Mouse (Mus musculus) natural killer cell, adult 2 months (primary cell): ENCODE measurements at regions not wholly inside any gene's neighbourhood (a gene's known extent, or its start where the extent isn't known, plus 50 kb on each side); places are given as distances from the start of the nearest gene placed in this dataset.

Experiments used
- DNase-seq, 2 experiments: peaks; one replicate each; pipeline ENCODE4 v3.0.0; 2022; ENCODE audit warnings: low spot score in 2 of 2

DNA sequence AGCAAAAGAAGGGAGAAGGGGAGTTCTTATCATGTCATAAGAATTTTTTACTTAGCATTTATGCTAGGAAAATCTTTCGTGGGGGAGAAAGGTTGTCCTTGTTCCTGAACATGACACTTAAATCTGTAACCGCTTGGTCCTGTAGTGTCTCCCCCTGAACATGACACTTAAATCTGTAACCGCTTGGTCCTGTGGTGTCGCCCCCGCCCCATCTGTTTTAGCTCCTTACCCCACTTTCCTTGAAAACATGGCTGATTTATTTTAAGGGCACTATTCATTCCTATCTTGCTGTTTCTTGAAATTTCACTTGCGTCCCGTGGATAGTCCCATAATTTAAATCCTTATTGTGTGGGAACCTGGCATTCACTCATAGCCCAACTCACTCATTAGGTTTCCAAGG lies 82.2 kb downstream of the Rap2a start:
- no peak for DNase-seq

DNA sequence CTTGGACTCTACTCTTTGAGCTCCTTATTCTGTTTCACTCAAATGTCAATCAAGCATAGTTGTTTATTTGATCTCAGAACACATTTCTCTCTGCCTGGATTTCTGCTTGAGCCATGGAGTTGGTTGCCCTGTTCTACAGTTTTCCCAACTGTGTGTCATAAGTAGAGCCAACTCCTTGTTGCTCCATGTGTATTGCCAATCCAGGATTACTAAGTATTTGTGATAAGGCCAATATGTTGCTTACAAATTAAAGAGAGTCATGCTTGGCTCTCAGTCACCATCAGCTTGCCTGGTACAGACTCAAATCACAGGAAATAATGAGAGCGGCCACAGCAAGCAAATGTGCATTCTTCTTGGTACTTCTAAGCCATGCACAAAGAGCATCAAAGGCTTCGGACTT lies 82.7 kb downstream of the Rap2a start:
- DNase-seq, result no peak

DNA sequence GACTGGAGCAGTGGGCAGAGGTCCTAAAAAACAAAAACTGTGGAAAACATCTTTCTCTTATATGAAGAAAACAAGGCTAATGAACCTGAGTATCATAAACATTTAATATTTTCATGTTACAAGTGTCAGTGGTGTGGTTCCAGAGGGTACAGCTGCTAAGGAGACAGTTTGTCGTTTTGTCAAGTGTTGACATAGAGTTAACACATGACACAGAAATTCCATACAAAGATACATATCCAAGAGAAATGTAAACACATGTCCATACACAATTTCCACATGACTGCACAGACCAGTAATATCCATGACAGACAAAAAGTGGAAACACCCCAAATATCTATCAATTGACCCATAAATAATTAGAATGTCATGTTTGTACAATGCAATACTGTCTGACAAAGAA lies 88.7 kb downstream of the Rap2a start:
- DNase-seq, result no peak

DNA sequence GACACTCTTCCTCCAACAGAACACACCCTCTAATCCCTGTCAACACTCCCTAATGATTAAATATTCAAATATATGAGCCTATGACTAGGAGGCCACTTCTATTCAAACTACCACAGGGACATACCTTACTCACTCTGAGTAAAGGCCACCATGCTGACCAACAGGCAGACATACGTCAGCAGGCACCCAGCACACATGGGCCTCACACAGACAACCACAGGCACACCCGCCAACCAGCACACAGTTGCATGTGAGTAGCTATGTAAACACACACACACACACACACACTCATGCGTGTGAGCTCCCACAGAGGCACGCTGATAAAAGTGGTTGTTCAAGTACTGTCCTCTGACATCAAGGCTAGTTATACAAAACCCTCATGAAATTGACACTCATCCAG lies 89.8 kb downstream of the Rap2a start:
- DNase-seq, result no peak

DNA sequence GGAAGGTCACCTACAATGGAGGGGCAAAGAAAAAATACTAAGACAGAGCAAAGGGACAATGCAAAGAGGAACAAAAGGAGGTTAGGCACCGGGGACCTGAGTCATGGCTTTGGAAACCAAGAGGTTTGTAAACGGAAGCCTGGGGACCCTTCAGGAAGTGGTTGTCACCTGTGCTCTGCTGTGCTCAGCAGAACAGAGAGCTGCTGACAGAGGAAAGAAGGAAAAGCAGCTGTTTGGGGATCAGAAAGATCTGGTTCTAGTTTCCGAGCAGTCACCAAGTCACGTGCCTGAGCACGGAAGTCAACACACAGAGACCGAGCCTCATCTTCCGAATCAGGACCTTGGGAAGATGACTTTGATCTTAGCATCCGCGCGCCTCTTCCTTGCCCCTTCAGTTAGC lies 94.0 kb downstream of the Rap2a start:
- no peak for DNase-seq

DNA sequence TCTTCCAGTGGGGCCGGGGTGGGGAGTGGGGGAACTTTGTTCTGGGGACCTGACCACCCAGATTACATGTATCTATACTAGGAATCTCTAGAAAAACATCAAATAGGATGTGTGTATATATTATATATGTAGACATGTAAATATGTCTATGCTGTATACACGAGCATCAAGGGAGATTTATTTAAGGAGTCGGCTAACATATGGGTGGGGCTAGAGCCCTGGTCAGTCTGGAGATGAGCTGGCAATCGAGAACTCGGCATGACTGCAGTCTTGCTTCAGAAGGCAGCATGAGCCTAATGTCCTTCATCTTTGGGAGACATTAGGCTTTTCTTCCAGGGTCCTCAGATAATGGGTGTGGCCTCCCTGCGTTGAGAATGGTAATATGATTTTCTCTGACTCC lies 97.0 kb downstream of the Rap2a start:
- DNase-seq, result no peak

DNA sequence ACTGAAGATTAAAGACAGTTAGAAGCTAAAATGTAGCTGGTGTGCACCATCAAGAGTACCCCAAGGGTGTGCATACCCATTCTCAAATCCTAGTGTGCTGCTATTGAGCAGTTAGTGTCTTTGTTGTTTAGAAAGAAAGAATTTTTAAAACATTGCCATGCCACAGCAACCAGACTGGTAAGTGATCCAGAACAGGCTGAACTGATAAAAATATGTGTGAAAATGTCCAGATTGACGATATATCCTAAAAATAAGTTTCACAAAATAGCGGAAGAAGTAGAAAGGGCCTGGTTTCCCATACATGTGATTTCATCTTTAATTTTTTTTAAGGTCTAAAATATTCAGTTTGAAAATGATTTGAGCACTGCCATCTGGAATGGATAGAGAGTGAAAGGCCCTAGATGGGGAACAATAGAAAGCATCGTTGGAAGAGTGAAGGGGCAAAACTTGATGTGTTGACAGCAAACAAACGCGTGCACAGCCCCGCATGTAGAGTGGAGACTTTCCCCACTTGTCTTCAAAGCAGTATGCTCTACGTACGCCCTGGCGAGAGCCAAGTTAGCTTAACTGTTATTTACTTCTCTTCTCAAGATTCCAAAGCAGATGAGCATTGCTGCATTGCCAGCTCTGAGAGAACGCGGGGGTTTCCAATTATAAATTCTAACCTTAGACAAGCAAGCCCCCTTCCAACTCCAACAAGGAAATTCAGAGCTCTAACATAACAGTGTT lies 100.3 kb downstream of the Rap2a start:
- no peak for DNase-seq

DNA sequence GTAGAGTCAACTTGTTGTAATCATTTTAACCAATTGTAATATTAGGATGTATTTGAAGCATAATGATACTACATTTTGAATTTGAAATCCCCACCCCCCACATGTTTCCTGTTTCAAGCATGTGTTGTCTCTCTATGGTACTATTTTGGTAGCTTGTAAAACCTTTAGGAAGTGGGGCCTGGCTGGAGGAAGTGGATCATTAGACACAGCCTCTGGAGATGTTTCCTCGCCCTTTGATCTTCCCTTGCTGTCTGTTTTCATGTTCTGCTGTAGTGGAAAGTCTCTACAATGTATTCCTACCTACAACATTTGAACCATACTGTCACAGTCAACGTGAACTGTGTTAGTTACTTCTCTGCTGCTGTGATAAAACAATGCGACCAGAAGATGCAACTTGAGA lies 105.6 kb downstream of the Rap2a start:
- DNase-seq, result no peak

DNA sequence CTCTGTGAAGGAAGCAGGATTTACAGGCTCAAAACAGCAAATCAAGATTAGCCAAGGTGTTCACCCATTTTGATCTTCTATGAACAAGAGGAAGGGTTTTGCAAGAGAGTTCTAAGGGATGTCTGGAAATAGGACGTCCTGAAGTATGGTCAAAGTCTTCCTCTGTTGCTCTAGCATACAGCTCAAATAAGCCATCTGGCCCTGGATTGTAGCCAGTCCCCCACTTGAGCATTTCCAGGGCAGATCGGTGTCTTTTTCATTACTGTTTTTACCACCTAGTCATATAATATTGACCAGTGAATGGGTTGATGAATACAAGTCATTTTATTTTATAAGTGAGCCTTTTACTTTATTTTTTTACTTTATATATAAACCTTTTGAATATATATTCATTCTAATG lies 113.9 kb downstream of the Rap2a start:
- no peak for DNase-seq

DNA sequence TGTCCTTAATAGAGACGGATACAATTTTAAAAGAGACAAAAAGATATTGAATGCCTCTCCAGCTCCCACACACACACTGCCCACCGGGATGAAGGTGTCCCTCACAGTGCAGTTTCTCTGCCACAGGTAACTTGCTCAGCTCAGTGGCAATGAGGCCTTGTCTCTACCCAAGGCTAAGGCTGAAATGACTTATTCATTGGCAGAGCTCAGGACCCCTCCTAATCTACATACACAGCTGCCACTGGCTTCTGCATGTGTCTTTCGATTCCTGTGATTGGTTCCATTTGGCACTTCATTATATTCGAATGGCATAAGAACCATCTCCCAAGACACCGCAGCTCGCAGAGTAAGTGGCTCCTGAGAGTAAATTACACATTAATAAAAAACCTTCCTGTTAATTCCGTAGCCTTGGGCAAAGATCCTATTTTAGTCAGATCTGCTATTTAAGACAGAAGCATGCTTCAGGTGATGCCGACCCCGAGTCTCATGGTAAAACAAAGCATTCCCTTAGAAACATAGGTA lies 122.2 kb downstream of the Rap2a start:
- no peak for DNase-seq

DNA sequence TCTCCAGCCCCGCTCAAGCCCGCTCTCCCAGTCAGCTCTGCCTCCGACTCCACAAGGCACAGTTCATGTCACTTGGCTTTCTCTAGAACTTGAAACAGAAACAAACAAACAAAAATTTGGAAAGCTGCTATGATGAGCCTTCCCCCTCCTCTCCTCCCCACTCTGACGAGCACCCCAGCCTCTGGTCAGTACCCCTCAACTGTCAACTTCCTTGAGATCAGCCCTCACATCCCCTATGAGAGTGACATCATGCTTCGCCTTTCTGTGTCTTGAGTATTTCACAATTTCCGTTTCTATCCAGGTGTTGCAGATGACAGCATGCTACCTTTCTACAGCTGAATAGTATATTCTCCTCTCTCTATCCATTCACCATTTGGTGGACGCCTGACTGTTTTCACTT lies 123.3 kb downstream of the Rap2a start:
- no peak for DNase-seq

DNA sequence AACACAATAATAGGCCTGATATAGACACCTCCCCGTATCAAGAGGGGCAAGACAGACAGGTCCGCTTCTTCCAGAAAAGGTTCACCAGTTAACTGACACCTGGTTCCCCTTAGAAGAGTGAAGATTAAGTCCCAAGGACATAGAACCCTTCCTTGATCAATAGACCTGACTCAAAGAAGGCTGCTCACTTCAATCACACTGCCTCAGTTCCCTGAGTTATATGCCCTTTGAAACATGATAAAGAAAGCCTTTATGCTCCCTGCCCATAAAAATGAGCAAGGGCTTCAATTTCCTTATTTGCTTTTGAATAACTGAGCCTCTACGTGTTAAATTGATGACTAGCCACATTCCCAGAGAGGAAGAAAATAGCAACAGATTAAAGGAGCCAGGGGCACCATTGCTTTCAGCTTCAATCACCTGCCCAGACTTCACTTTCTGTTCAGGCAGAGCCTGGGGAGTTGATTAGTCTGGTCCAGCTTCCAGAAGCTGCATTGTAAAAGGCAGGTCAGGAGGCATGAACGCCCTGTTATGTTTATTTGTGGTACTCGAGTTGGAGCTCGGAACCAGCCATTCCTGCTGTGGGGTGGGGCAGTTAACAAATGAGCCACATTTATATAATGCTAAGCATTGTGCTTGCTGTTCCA lies 125.7 kb downstream of the Rap2a start:
- no peak for DNase-seq

DNA sequence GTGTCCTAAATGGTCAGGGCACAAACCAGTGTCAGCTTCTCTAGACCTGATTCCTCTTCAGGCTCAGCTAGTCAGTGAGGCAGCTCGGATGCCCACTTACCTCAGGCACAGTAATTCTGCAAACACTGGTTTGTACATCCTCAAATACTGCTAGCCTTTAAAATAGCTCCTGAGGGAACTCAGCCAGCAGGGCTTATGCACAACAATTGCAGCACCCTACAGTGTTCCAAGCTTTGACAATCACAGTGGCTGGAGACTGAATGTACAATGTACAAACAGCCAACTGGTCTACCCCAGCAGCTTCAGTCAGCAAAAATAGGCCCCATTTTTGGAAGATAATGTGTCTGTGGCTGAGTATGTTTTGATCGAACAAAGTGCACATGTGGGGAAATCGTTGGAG lies 129.6 kb downstream of the Rap2a start:
- DNase-seq, result no peak

DNA sequence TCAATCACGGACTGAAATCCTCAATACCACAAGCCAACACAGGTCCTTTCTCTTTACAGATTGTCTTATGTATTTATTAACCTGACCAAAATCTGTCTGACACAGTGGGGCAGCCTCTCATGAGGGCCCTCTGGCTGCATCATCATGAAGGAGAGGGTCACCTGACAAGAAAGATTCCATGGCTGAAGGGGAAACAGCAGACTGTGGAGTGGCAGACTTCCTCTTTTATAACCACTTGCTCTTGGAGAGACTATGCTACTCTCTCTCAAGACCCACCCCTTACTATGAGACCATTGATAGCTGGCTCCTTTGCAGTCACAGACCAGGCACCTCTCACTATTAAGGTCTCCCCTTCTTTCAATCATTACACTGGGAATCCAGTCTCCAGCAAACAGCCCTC lies 133.1 kb downstream of the Rap2a start:
- DNase-seq, result no peak

DNA sequence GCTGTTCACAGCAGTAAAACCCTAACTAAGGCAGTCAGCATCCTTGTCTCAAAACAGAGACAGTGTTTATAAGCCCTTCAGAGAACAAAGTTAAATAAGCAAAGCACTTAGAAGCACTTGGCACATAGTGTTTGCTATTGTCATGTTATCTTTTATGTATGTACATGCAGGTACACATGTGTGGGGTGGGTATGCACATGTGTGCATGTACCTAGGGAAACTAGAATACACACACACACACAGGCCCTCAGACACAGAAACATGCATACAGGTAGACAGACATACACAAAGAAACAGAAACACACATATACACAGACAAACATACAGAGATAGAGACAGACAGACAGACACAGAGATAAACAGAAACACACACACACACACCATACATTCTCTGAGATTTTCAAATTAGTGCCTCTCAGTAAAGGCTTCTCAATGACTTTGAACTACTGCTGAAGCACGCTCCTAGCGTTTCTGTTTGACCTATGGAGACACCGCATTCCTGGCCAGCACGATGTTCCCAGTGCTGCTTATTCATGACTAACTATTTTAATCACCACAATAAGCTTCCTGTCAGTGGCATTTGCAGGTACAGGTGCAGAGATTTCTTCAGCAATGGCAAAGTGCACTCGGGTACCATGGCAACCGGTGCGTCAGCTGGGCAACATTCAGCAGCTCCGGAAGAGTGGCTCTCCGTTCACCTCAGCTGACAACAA lies 148.1 kb downstream of the Rap2a start:
- DNase-seq, result no peak

DNA sequence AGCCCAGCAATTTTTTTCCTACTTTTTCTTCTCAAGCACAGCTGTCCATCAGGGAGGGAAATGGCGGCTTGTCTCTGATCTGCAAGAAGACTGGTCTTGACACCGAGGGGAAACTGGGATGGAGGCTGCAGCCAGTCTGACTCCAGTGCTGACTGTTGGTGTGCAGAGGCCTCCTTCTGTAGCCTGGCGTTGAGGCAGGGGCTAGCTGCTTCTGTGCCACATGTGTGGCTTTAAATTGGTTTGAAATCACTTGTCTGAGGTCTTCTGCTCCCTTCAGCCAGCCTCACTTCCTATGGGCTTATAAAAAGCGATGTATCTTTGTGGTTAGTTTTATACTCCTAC lies 148.7 kb downstream of the Rap2a start:
- no peak for DNase-seq

DNA sequence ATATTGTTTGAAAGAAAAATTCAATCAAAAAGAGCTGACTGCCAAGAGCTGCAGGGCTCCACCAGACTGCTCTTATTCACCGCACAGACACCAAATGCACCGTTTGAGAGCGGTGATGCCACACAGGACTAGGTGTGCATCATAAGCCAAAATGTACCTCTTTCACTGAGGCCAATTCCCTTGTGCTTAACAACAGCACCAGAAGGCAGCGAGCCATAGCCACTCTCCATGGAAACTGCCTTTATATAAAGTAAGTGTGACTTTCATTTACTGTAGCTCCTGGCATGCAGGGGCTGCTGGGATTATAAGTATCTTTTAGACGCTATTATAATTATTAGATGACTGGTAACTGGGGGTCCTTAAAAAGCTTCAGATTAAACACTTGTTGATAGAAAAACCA lies 154.5 kb downstream of the Rap2a start:
- no peak for DNase-seq

DNA sequence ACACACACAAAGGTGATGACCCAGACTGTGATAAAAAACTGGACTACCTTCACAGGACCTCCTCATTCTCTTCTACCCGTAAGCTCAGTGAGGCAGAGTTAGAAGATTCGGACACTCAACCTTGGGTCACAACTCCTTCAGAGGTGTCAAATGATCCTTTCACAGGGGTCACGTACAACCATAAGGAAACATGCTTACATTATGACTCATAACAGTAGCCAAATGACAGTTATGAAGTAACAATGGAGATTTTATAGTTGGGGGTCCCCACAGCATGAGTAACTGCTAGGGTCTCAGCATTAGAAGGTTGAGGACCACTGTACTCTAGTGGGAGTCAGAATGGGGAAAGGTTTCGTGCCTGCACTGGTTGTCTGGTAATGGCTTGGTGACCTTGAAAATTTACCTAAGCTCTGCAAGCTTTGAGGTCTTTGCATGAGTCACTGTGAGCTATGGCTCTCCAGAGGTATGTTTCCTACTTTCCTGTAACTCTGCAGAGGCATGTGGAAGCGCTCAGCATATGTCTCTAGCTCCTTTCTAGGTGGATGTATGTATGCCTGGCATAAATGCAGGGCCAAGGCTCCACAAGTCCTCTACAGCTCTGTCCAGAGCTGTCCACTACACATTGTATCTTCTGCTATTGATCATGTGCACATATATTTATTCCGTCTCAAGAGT lies 158.6 kb downstream of the Rap2a start:
- DNase-seq, result no peak

DNA sequence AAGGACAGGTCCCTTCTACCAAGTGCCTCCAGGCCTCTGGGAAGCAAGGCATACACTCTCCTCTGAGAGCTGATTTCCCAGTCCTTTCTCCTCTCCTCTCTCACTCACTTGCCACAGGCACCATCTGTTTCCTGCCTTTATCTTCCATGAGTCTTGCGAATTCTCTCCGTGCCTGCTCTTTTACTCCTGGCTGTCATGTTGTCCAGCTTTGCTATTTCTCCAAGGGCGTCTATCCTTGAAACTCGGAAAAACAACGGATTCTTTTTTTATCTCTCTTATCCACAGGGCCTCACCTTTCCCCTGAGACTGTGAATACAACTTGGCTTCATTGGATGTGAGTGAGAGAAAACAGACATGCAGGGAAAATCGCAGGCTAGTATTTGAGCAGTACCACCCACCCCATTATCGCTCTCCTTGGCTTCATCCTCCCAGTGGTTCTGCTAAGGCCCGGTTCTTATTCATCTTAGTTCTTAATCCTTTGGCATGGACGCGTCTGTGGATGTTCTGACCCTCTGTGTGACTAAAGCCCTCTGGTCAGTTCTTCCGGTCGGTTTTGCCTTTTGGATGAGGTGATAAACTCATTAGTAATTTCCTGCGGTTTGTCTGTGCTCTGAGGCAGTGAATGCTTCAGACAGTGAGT lies 159.4 kb downstream of the Rap2a start:
- DNase-seq, result no peak

DNA sequence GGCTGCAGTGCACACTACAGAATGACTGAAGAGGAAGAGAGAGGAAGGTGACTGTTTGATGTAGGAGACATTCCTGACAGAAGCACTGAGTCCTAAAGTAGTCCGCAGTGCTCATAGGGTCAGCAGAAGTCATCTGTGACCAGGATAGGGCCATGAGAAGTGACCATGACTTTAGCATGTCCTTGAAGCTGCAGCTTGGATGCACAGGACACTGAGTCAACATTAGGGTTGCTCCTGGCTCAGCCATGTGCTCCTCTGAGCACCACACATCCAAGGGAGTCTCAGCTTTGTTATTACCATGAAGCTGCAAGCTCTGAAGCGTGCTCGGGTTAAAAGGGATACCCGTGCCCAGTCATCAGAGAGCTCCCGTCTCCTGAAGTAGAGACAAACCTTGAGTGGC lies 164.3 kb downstream of the Rap2a start:
- no peak for DNase-seq

DNA sequence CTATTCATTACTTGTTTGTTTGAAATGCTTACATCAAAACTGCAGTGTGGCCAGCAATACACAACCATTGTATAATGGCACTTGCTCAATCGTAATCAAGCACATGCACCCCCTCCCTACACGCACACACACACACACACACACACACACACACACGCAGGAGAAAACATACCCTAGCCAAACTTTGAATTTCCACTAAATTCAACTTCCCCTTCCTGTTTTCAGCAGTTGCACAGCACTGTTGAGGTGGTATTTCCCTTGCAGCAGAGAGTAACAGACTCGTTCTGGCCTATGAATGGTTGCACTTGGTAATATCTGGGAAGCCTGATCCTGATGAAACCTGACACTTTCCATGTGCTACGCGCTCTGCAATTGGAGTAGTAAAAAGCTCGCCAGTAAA lies 173.8 kb downstream of the Rap2a start:
- no peak for DNase-seq

DNA sequence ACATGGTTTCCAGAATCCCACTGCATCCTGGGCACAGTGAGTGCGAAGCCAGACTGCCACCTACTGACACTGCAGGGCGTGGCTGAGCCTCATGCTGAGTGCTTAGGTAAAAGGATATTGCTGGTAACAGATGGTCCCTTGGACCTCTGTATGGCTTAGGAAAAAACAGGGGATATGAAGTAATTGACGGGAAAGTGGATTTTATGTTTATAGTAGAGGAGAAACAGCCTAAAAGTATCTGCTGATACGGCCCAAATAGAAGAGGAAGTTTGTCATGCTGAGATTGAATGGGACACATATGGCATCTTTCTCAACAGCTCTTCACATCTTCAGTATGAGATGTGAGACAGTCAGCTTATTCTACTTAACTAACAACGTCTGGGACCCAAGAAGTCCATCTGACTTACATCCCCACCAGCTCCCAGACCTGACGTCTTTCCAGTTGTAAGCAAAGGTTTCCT lies 182.1 kb downstream of the Rap2a start:
- DNase-seq, result no peak
